In the genomic region with DNA sequence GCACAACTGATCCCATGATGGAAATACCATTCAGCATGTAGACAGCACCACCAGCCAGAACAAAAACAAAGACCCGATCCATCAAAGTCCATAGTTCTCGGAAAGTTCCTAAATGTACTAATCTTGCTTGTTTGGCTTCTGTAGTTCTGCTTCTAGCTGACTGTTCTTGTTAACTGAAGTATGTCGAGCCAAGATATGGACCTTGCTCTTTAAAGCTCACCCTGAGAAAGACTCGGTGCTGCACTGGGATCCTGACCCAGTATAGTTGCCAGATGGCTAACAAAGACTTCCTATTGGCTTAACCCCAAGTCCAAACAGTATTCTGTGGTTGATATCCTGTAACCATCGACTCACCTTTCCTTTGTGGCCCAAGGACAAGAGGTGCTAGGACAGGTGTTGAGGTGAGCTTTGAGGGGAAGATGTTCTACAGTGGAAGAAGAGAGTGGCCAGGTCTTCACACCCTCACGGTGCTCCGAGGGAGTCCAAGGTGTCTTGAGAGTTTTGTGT, we compare ENCODE assay signal across 23 mouse cellular contexts. TPM values are rescaled to one million over a fixed set of nuclear protein-coding genes. Genes with fewer than 3 reads are reported as not detected.
DNase-seq lines count a peak whose midpoint lies in the region; ATAC-seq and TF ChIP-seq lines count a peak whose summit lies in the region.
"Had no signal": no experiment of that assay in that cellular context is flagged by ENCODE, and none has a peak within 500 bp of the region (broad histone marks: within the 10 kb centered on the region; RNA-seq: fewer than 3 reads in every experiment).

No protein-coding gene starts in this region.

- ATAC-seq in kidney, embryonic 14.5 days (ENCODE audit: low FRiP score, low TSS enrichment), result no peak
- ATAC-seq: activated CD4-positive, CD25-positive, alpha-beta regulatory T cell, adult 4 months; forebrain, embryonic 13.5 days; forebrain, embryonic 15.5 days had no signal

- no peak overlapping the region for H3K4me3 ChIP-seq in kidney, adult 2 months (ENCODE audit: insufficient read depth, low read depth, low read length)
- no peak overlapping the region for H3K4me3 ChIP-seq in kidney, embryonic 14.5 days (ENCODE audit: low read length)
- H3K4me3 ChIP-seq: embryonic facial prominence, embryonic 10.5 days; embryonic facial prominence, embryonic 12.5 days; forebrain, embryonic 13.5 days; forebrain, embryonic 15.5 days had no signal

- H3K27me3 ChIP-seq in kidney, adult 2 months (replicated peaks; ENCODE audit: control insufficient read depth, insufficient read depth, low read length), result no peaks in the 10 kb centered on the region
- H3K27me3 ChIP-seq in kidney, embryonic 14.5 days (ENCODE audit: control insufficient read depth, insufficient read depth, low read length), result no peaks in the 10 kb centered on the region
- H3K27me3 ChIP-seq: embryonic facial prominence, embryonic 12.5 days; forebrain, embryonic 13.5 days; forebrain, embryonic 15.5 days had no signal

- no peak overlapping the region for H3K9ac ChIP-seq in kidney, embryonic 14.5 days (ENCODE audit: low read depth, low read length)
- H3K9ac ChIP-seq: embryonic facial prominence, embryonic 12.5 days; forebrain, embryonic 13.5 days; forebrain, embryonic 15.5 days had no signal

- TF ChIP-seq POLR2A in kidney, adult 2 months (IDR thresholded peaks at IDR 0.05; ENCODE audit: low read depth, low read length), result no peak

- H3K27ac ChIP-seq in kidney, adult 2 months (ENCODE audit: insufficient read depth, low read depth, low read length), result peak overlapping the region; percentile 49; the same call in 1 of the 2 replicates
- H3K27ac ChIP-seq in kidney, embryonic 14.5 days (ENCODE audit: low read depth, low read length), result no peak overlapping the region
- H3K27ac ChIP-seq: embryonic facial prominence, embryonic 10.5 days; embryonic facial prominence, embryonic 12.5 days; forebrain, embryonic 13.5 days; forebrain, embryonic 15.5 days had no signal

- peaks cover 11% of the 10 kb centered on the region; the same call in 1 of the 2 replicates for H3K4me1 ChIP-seq in kidney, adult 2 months (ENCODE audit: control insufficient read depth, insufficient read depth, low read length)
- no peaks in the 10 kb centered on the region for H3K4me1 ChIP-seq in kidney, embryonic 14.5 days (ENCODE audit: control insufficient read depth, insufficient read depth, low read length)
- H3K4me1 ChIP-seq: embryonic facial prominence, embryonic 10.5 days; embryonic facial prominence, embryonic 12.5 days; forebrain, embryonic 13.5 days; forebrain, embryonic 15.5 days had no signal

- H3K36me3 ChIP-seq in kidney, adult 2 months (ENCODE audit: control insufficient read depth, insufficient read depth, low read length), result no peaks in the 10 kb centered on the region
- H3K36me3 ChIP-seq in kidney, embryonic 14.5 days (ENCODE audit: control insufficient read depth, insufficient read depth, low read length), result no peaks in the 10 kb centered on the region
- H3K36me3 ChIP-seq: embryonic facial prominence, embryonic 10.5 days; embryonic facial prominence, embryonic 12.5 days; forebrain, embryonic 15.5 days had no signal

- DNase-seq in kidney, adult 11 months, result peak; percentile 33
- no peak for DNase-seq in kidney, postnatal 4 days
- peak; percentile 68 for DNase-seq in kidney, adult 2 months
- no peak for DNase-seq in kidney, postnatal 10 days
- peak; percentile 11 for DNase-seq in kidney, postnatal 14 days
- DNase-seq in kidney, postnatal 36 days, result peak; percentile 17 to 49
- DNase-seq in thymus, postnatal 25 days, result no peak
- DNase-seq: adrenal gland, adult 8-10 months; adrenal gland, postnatal 14 days; adrenal gland, postnatal 36 days; cerebellum, adult 11-12 months; cerebellum, adult 2 months; cerebellum, adult 9-10 months; cerebellum, postnatal 10 days; cerebellum, postnatal 25 days had no signal

- H3K4me2 ChIP-seq in kidney, embryonic 14.5 days (replicated peaks; ENCODE audit: low read depth, low read length), result no peak overlapping the region
- H3K4me2 ChIP-seq: embryonic facial prominence, embryonic 12.5 days; forebrain, embryonic 13.5 days; forebrain, embryonic 15.5 days had no signal

- 49% methylated on average over 7 of the region's 7 CpGs for WGBS in kidney, adult 2 months
- 85% methylated on average over 7 of the region's 7 CpGs for WGBS in kidney, embryonic 14.5 days

- H3K9me3 ChIP-seq in kidney, embryonic 14.5 days (ENCODE audit: control insufficient read depth, low read length), result no peaks in the 10 kb centered on the region
- H3K9me3 ChIP-seq: embryonic facial prominence, embryonic 10.5 days; embryonic facial prominence, embryonic 12.5 days; forebrain, embryonic 13.5 days; forebrain, embryonic 15.5 days had no signal

- TF ChIP-seq CTCF in kidney, adult 2 months (conservative IDR thresholded peaks at IDR 0.05; ENCODE audit: insufficient read depth, insufficient read length, low read depth, low read length), result no peak

RNA-seq across cellular contexts. Expression of a gene that starts 23.0 kb away (rescaled TPM):
- 70.9 and 73.6 TPM in 2 replicates for polyA plus RNA-seq in kidney, adult 2 months (2012; rRNA removed)
- 78.7 and 116 TPM in 2 replicates for polyA plus RNA-seq in kidney, embryonic 14.5 days (2014; fragmentation: Nextera tagmentation; extraction: Ambion mirVana)

RNA-seq across cellular contexts. Expression of a gene that starts 23.4 kb away (rescaled TPM):
- not detected in 2 replicates for polyA plus RNA-seq in kidney, adult 2 months (2012; rRNA removed)
- 0.81 and 1.9 TPM in 2 replicates for polyA plus RNA-seq in kidney, embryonic 14.5 days (2014; fragmentation: Nextera tagmentation; extraction: Ambion mirVana)
- polyA plus RNA-seq: activated CD4-positive, CD25-positive, alpha-beta regulatory T cell, adult 4 months; cerebellum, adult 2 months; cortical plate, adult 2 months; embryonic facial prominence, embryonic 10.5 days; forebrain, embryonic 11.5 days; forebrain, embryonic 13.5 days had no signal

Comparison
In these comparisons a context has a peak if more than half of its experiments do, and no peak if none do; other contexts are left out.
1. DNase-seq: peak in kidney, adult 11 months (single experiment), kidney, adult 2 months (single experiment), kidney, postnatal 14 days (single experiment) and kidney, postnatal 36 days (2 of 2); none in kidney, postnatal 4 days (0 of 2), kidney, postnatal 10 days (single experiment) and thymus, postnatal 25 days (single experiment).